Mouse (Mus musculus) limb, embryonic 10.5 days (tissue): ENCODE results near the gene Pnpla5. TPM values are rescaled to one million over a fixed set of nuclear protein-coding genes. Genes with fewer than 3 reads are reported as not detected.
A peak's percentile ranks its signal among the peaks of the same experiment; 100 is the strongest.

ENCODE experiments used
- DNase-seq: peaks from one replicate; pipeline ENCODE4 v3.0.0-alpha.2; 2017; ENCODE audit warnings: low spot score
- H3K27ac ChIP-seq: fragments of 300-500 bp; sonication (generic); 2 replicates; pipeline ENCODE4 v1.5.1; 2016; ENCODE audit warnings: mild to moderate bottlenecking
- H3K27me3 ChIP-seq: fragments of 300-500 bp; sonication (generic); 2 replicates; pipeline ENCODE4 v1.6.1; 2016; ENCODE audit warnings: low read depth, mild to moderate bottlenecking; ENCODE audit not compliant: poor library complexity, severe bottlenecking
- H3K36me3 ChIP-seq: fragments of 300-500 bp; sonication (generic); 2 replicates; pipeline ENCODE4 v1.6.1; 2016; ENCODE audit warnings: mild to moderate bottlenecking, moderate library complexity
- H3K4me1 ChIP-seq: fragments of 300-500 bp; sonication (generic); 2 replicates; pipeline ENCODE4 v1.6.1; 2016
- H3K4me3 ChIP-seq: fragments of 300-500 bp; sonication (generic); 2 replicates; pipeline ENCODE4 v1.5.1; 2016; ENCODE audit warnings: mild to moderate bottlenecking, moderate library complexity
- H3K9me3 ChIP-seq: fragments of 300-500 bp; sonication (generic); replicated peaks from 2 replicates; pipeline ENCODE4 v1.6.1; 2016; ENCODE audit warnings: mild to moderate bottlenecking
- WGBS: fragments of 180-500 bp; shearing (Covaris S2); methylation state at CpG from one replicate; pipeline ENCODE4 v1.1.7; 2016; 5-methylcytosine and 5-hydroxymethylcytosine counted together
- microRNA-seq: library from miRNA; unstranded; fragments of <30 nt; microRNA quantifications from one replicate; pipeline ENCODE4, GENCODE M21; 2017
- polyA plus RNA-seq: library from polyadenylated mRNA; unstranded; fragments of >200 nt; fragmentation: Nextera tagmentation; extraction: Ambion mirVana; gene quantifications from 2 replicates; pipeline ENCODE4 v1.2.1, GENCODE M21; 2016

The Pnpla5 gene
- polyA plus RNA-seq, 1 experiment from 2014 or later = not detected

- Histone ChIP-seq H3K27me3 (peaks cover 73% of the 10 kb centered on the region), H3K4me3 (no peak overlapping the region)
Observed at GRCm38 (mm10) chr15:84074705-84075185, 48.2 kb downstream of the Pnpla5 start.

DNA sequence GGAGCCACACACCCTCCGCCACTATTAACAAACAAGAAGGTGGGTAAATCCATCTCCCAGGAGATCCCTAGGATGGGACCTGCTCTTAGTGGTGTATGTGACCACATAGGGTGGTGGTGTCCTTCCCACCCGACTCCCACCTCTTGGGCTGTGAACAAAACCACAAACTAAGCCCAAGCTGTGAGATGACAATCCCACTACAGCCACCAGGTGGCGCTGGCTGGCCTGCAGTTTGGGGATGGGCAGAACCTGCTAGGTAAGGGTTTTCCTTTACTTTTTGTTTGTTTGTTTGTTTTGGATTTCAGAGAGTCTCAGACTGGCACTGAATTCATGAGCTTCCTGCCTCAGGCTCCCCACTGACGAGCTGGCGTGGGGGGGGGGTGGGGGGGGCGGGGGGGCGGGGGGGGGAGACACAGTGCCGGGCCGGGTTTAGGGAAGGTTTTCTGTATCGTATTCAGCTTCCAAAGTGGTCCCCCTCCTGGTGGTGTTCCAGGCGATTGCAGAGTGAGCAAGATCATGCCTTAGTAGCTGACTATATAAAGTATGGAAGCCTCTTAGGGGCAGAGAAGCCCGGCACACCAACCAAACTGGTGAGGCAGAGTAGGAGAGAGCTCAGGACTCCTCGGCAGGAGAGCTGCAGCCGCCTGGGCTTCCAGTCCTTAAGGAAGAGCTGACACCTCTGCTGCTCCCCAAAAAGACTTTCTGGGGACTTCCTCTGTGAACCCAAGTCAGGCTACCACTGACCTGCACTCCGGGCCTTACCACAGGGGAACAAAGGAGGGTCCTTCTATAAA lies 48.9 kb downstream of the Pnpla5 start:
- Histone ChIP-seq H3K4me1 (peaks cover 27% of the 10 kb centered on the region), H3K27ac (no peak overlapping the region), H3K9me3 (no peaks in the 10 kb centered on the region), H3K36me3 (no peaks in the 10 kb centered on the region), H3K4me3 (no peak overlapping the region), H3K27me3 (peaks cover 79% of the 10 kb centered on the region)
- 7% methylated on average over 15 of the region's 15 CpGs for WGBS
- peak; percentile 88 for DNase-seq

More at GRCm38 (mm10) chr15:84074705-84075185, 48.2 kb downstream of the Pnpla5 start:
- Histone ChIP-seq H3K9me3 (no peaks in the 10 kb centered on the region), H3K27ac (no peak overlapping the region), H3K4me1 (peaks cover 20% of the 10 kb centered on the region), H3K36me3 (no peaks in the 10 kb centered on the region)
- DNase-seq = peak; percentile 42
- 21% methylated on average over 17 of the region's 17 CpGs for WGBS

DNA sequence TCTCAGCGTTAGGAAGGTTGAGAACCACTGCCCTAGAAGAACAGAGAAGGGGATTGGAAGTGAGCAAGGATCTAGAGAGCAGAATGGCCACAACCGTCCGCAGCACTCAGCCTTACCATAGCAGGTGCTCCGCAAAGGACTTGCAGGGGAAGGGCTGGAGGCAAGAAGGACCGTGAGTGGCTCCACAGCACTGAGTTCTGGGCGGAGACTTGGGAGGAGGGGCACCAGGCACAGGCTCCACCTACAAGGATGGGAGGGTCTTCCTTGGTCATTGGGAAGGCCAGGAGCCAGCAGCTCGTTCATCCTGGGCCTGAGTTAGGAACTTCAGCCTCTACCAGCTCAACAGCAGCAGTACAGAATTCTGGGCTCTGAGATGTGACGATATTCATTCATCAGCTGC lies 49.9 kb downstream of the Pnpla5 start:
- no peak for DNase-seq
- peaks cover 89% of the 10 kb centered on the region for H3K27me3 ChIP-seq
- no peaks in the 10 kb centered on the region for H3K9me3 ChIP-seq
- H3K27ac ChIP-seq = no peak overlapping the region
- H3K4me1 ChIP-seq = peaks cover 29% of the 10 kb centered on the region
- no peaks in the 10 kb centered on the region for H3K36me3 ChIP-seq
- 15% methylated on average over 8 of the region's 8 CpGs for WGBS
- H3K4me3 ChIP-seq = no peak overlapping the region

GRCm38 (mm10) chr15:84072226-84072625 lies 50.7 kb downstream of the Pnpla5 start:
- Histone ChIP-seq H3K4me3 (no peak overlapping the region), H3K27ac (no peak overlapping the region), H3K36me3 (no peaks in the 10 kb centered on the region), H3K4me1 (peaks cover 31% of the 10 kb centered on the region), H3K27me3 (peaks cover 98% of the 10 kb centered on the region), H3K9me3 (no peaks in the 10 kb centered on the region)
- 37% methylated on average over 7 of the region's 7 CpGs for WGBS
- peak; percentile 75 for DNase-seq

GRCm38 (mm10) chr15:84070116-84070676 lies 52.8 kb downstream of the Pnpla5 start:
- Histone ChIP-seq H3K36me3 (no peaks in the 10 kb centered on the region), H3K27ac (no peak overlapping the region), H3K9me3 (no peaks in the 10 kb centered on the region; the same call in 1 of the 2 replicates), H3K4me1 (peaks cover 29% of the 10 kb centered on the region), H3K27me3 (peaks cover 95% of the 10 kb centered on the region), H3K4me3 (peak overlapping the region; percentile 15; the same call in 1 of the 2 replicates)
- 1% methylated on average over 13 of the region's 13 CpGs for WGBS
- DNase-seq = peak; percentile 55

- no peak for DNase-seq
- H3K4me3 ChIP-seq = peak overlapping the region; percentile 15; the same call in 1 of the 2 replicates
- H3K27me3 ChIP-seq = peaks cover 95% of the 10 kb centered on the region
- H3K9me3 ChIP-seq = no peaks in the 10 kb centered on the region; the same call in 1 of the 2 replicates
- no peak overlapping the region for H3K27ac ChIP-seq
- no peaks in the 10 kb centered on the region for H3K36me3 ChIP-seq
- H3K4me1 ChIP-seq = peaks cover 30% of the 10 kb centered on the region
- 10% methylated on average over 16 of the region's 16 CpGs for WGBS
Observed at GRCm38 (mm10) chr15:84069455-84070050, 53.4 kb downstream of the Pnpla5 start.

DNA sequence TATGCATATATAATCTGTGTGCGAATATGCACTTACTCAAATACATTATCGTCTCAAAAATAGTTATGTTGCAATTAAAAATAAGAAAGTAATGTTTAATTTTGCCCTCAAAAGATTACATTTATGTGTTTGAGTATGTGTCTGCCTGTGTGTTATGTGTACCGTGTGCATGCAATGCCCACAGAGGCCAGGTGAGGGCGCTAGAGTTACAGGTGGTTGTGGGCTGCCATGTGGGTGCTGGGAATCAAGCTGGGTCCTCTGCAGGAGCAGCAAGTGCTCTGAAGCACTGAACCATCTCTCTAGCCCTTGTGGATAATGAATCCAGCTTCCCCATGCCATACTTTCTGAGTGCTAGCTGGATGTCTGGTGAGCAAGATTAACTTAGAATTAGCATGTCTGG lies 57.3 kb downstream of the Pnpla5 start:
- DNase-seq = no peak
- Histone ChIP-seq H3K36me3 (no peaks in the 10 kb centered on the region), H3K4me1 (peaks cover 26% of the 10 kb centered on the region), H3K4me3 (no peak overlapping the region), H3K27ac (no peak overlapping the region), H3K9me3 (no peaks in the 10 kb centered on the region; the same call in 1 of the 2 replicates), H3K27me3 (peaks cover 71% of the 10 kb centered on the region)
- WGBS = 67% methylated on average over 4 of the region's 4 CpGs

DNA sequence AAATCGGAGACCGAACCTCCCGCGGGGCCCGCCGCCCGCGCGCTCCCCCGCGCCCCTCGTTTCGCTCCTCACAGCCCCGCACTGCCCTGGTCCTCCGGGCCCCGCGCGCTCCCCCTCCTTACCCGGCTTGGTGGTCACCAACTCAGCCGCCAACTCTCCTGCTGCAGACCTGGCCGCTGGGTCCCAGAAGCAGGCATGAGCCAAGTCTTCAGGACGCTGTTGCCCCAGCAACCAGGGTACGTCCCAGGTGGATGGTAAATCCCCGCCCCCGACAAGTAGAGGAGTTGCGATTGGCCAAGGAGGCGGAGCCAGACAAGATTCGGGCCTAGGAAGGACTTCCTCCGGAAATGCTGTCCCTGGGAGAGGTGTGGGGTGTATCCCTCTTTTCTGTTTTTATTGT lies 57.8 kb downstream of the Pnpla5 start, which contains the start of gene Efcab6:
Efcab6 (minus strand) TSS at position 240 of the 400 bp plus-strand sequence.
- peak; percentile 54 for DNase-seq
- WGBS = 2% methylated on average over 29 of the region's 29 CpGs
- Histone ChIP-seq H3K27ac (no peak within 1 kb of the TSS), H3K9me3 (no peaks in the 10 kb centered on the region; the same call in 1 of the 2 replicates), H3K4me1 (peaks cover 22% of the 10 kb centered on the region), H3K36me3 (no peaks in the 10 kb centered on the region), H3K27me3 (peaks cover 65% of the 10 kb centered on the region), H3K4me3 (peak within 1 kb of the TSS; percentile 43)

Small RNAs within 50 kb of the gene (microRNA-seq; reads per million reads assigned to microRNA genes)
- gene Mir6392 = not detected

Other genes starting within 250 kb of the Pnpla5 start
- gene Efcab6, start 57.8 kb downstream of the Pnpla5 start, polyA plus RNA-seq = not detected in 2 replicates
- gene Sult4a1, start 17.4 kb downstream of the Pnpla5 start, polyA plus RNA-seq = 1.2 and 1.3 TPM in 2 replicates
- gene Pnpla3, start 44.7 kb upstream of the Pnpla5 start, polyA plus RNA-seq = 0.10 and 0.19 TPM in 2 replicates
- 117 and 118 TPM in 2 replicates for gene Samm50, start 69.1 kb upstream of the Pnpla5 start, polyA plus RNA-seq
- gene Parvb, start 108.9 kb upstream of the Pnpla5 start, polyA plus RNA-seq = 9.0 and 11.0 TPM in 2 replicates
- 0.72 and 0.75 TPM in 2 replicates for gene Parvg, start 200.9 kb upstream of the Pnpla5 start, polyA plus RNA-seq